Mouse (Mus musculus): ENCODE measurements around the gene Grk2.
"Not testable (repeated sequence)": the region's sequence is repeated elsewhere in the genome, so short reads cannot be mapped to it uniquely, and the experiment has no call there.

GRCm38 (mm10) chr19:4248683-4249082, 57.3 kb downstream of the Grk2 start:
- TF ChIP-seq CTCF, POLR2A (IDR thresholded peaks at IDR 0.05; ENCODE audit: extremely low read depth, insufficient read depth, low read length): not testable (repeated sequence)
